Mouse (Mus musculus) MEL (cell line): ENCODE measurements around the gene Zfp689. TPM values are rescaled to one million over a fixed set of nuclear protein-coding genes. Genes with fewer than 3 reads are reported as not detected.
A peak's percentile ranks its signal among the peaks of the same experiment; 100 is the strongest.

ENCODE experiments used
- DNase-seq: peaks from one replicate; pipeline ENCODE4 v3.0.0; 2011; ENCODE audit warnings: low read depth, low spot score
- H3K27ac ChIP-seq: 2 replicates; pipeline ENCODE4 v1.5.1; 2012; ENCODE audit warnings: low read depth, mild to moderate bottlenecking, control low read depth, low read length, moderate library complexity; ENCODE audit not compliant: control insufficient read depth
- H3K27me3 ChIP-seq, 2 experiments: fragments of 150-350 bp in 1 of 2; sonication (generic) in 1 of 2; 2 replicates each; pipeline ENCODE4 v1.6.1; 2012; ENCODE audit warnings: low read length in 2 of 2, mild to moderate bottlenecking in 2 of 2, improper control_type of control experiment in 1 of 2, moderate library complexity in 1 of 2; ENCODE audit not compliant: insufficient read depth in 2 of 2, control insufficient read depth in 1 of 2
- H3K36me3 ChIP-seq, 2 experiments: 2 replicates each; pipeline ENCODE4 v1.6.1; 2012 to 2014; ENCODE audit warnings: low read length in 2 of 2, improper control_type of control experiment in 1 of 2, inconsistent platforms in 1 of 2, mild to moderate bottlenecking in 1 of 2; ENCODE audit not compliant: insufficient read depth in 2 of 2, control insufficient read depth in 1 of 2
- H3K4me1 ChIP-seq, 2 experiments: fragments of 150-350 bp in 1 of 2; sonication (generic) in 1 of 2; 2 replicates each; pipeline ENCODE4 v1.6.1; 2012; ENCODE audit warnings: low read length in 2 of 2, improper control_type of control experiment in 1 of 2, mild to moderate bottlenecking in 1 of 2; ENCODE audit not compliant: insufficient read depth in 2 of 2, control insufficient read depth in 1 of 2
- H3K4me3 ChIP-seq, 2 experiments: fragments of 150-350 bp in 1 of 2; sonication (generic) in 1 of 2; 2 replicates each; pipeline ENCODE4 v1.5.1; 2012; ENCODE audit warnings: low read depth in 2 of 2, low read length in 2 of 2, mild to moderate bottlenecking in 2 of 2, moderate library complexity in 2 of 2, control low read depth in 1 of 2, improper control_type of control experiment in 1 of 2; ENCODE audit not compliant: control insufficient read depth in 1 of 2, insufficient read depth in 1 of 2
- H3K79me2 ChIP-seq: 2 replicates; pipeline ENCODE4 v1.6.1; 2012; ENCODE audit warnings: mild to moderate bottlenecking, low read length, moderate library complexity; ENCODE audit not compliant: control insufficient read depth, poor library complexity, insufficient read depth
- H3K9ac ChIP-seq: 2 replicates; pipeline ENCODE4 v1.6.1; 2012; ENCODE audit warnings: low read depth, mild to moderate bottlenecking, control low read depth, low read length, moderate library complexity; ENCODE audit not compliant: control insufficient read depth, poor library complexity, severe bottlenecking
- H3K9me3 ChIP-seq: fragments of 150-350 bp; sonication (generic); replicated peaks from 2 replicates; pipeline ENCODE4 v1.6.1; 2012; ENCODE audit warnings: mild to moderate bottlenecking, low read length, improper control_type of control experiment, moderate library complexity; ENCODE audit not compliant: insufficient read depth
- BHLHE40 ChIP-seq: IDR thresholded peaks from 2 replicates; pipeline ENCODE4 v1.6.1; 2012; ENCODE audit warnings: low read depth, mild to moderate bottlenecking, inconsistent platforms, low read length, improper control_type of control experiment, borderline replicate concordance
- CTCF ChIP-seq, 3 experiments: IDR thresholded peaks in 2 of 3; conservative IDR thresholded peaks in 1 of 3; 2 replicates each; pipeline ENCODE4 v1.5.1; 2011 to 2012; ENCODE audit warnings: low read length in 3 of 3, low read depth in 2 of 3, mild to moderate bottlenecking in 2 of 3, improper control_type of control experiment in 1 of 3, inconsistent platforms in 1 of 3, mixed read lengths in 1 of 3, moderate library complexity in 1 of 3; ENCODE audit not compliant: control insufficient read depth in 1 of 3, insufficient read depth in 1 of 3, poor library complexity in 1 of 3, severe bottlenecking in 1 of 3
- ELF1 ChIP-seq: IDR thresholded peaks from 2 replicates; pipeline ENCODE4 v1.6.1; 2014; ENCODE audit warnings: low read depth, mild to moderate bottlenecking, inconsistent platforms, low read length, improper control_type of control experiment, moderate library complexity
- EP300 ChIP-seq, 2 experiments: IDR thresholded peaks; 2 replicates each; pipeline ENCODE4 v1.6.1; 2011; ENCODE audit warnings: improper control_type of control experiment in 2 of 2, low read length in 2 of 2, low read depth in 1 of 2, mild to moderate bottlenecking in 1 of 2
- GABPA ChIP-seq: IDR thresholded peaks from 2 replicates; pipeline ENCODE4 v1.6.1; 2012; ENCODE audit warnings: low read depth, mild to moderate bottlenecking, inconsistent platforms, low read length, improper control_type of control experiment, moderate library complexity
- HCFC1 ChIP-seq: IDR thresholded peaks from 2 replicates; pipeline ENCODE4 v1.6.1; 2012; ENCODE audit warnings: low read depth, mild to moderate bottlenecking, inconsistent platforms, low read length, improper control_type of control experiment, moderate library complexity
- JUND ChIP-seq: IDR thresholded peaks from 2 replicates; pipeline ENCODE4 v1.6.1; 2011; ENCODE audit warnings: low read depth, mild to moderate bottlenecking, improper control_type of control experiment, low read length
- KAT2A ChIP-seq: conservative IDR thresholded peaks from 2 replicates; pipeline ENCODE4 v1.6.1; 2012; ENCODE audit warnings: low read depth, low read length, improper control_type of control experiment, inconsistent platforms
- MAFK ChIP-seq: IDR thresholded peaks from 2 replicates; pipeline ENCODE4 v1.6.1; 2011; ENCODE audit warnings: low read depth, mild to moderate bottlenecking, low read length, improper control_type of control experiment, borderline replicate concordance
- MAX ChIP-seq: IDR thresholded peaks from 2 replicates; pipeline ENCODE4 v1.6.1; 2011; ENCODE audit warnings: low read length, improper control_type of control experiment
- MAZ ChIP-seq: IDR thresholded peaks from 2 replicates; pipeline ENCODE4 v1.6.1; 2012; ENCODE audit warnings: low read depth, mild to moderate bottlenecking, inconsistent platforms, low read length, improper control_type of control experiment
- MEF2A ChIP-seq: IDR thresholded peaks from 2 replicates; pipeline ENCODE4 v1.6.1; 2014; ENCODE audit warnings: low read depth, mild to moderate bottlenecking, inconsistent platforms, low read length, improper control_type of control experiment; ENCODE audit not compliant: poor library complexity, insufficient replicate concordance, severe bottlenecking; ENCODE audit errors: extremely low read depth
- MXI1 ChIP-seq: IDR thresholded peaks from 2 replicates; pipeline ENCODE4 v1.6.1; 2011; ENCODE audit warnings: mild to moderate bottlenecking, low read depth, low read length, improper control_type of control experiment
- MYB ChIP-seq: IDR thresholded peaks from 2 replicates; pipeline ENCODE4 v1.6.1; 2011; ENCODE audit warnings: mild to moderate bottlenecking, low read depth, low read length, improper control_type of control experiment
- NELFE ChIP-seq: IDR thresholded peaks from 2 replicates; pipeline ENCODE4 v1.6.1; 2011; ENCODE audit warnings: low read depth, low read length, improper control_type of control experiment
- POLR2A ChIP-seq, 2 experiments: IDR thresholded peaks; 2 replicates each; pipeline ENCODE4 v1.6.1; 2011 to 2012; ENCODE audit warnings: low read length in 2 of 2, mild to moderate bottlenecking in 2 of 2, control low read depth in 1 of 2, improper control_type of control experiment in 1 of 2, low read depth in 1 of 2, moderate library complexity in 1 of 2; ENCODE audit not compliant: control insufficient read depth in 1 of 2, insufficient read depth in 1 of 2, poor library complexity in 1 of 2
- POLR2AphosphoS2 ChIP-seq: IDR thresholded peaks from 2 replicates; pipeline ENCODE4 v1.6.1; 2011; ENCODE audit warnings: low read length, improper control_type of control experiment
- POLR2AphosphoS5 ChIP-seq: IDR thresholded peaks from 2 replicates; pipeline ENCODE4 v1.6.1; 2012; ENCODE audit warnings: low read depth, borderline replicate concordance, mild to moderate bottlenecking, inconsistent platforms, low read length, moderate library complexity, mixed read lengths
- RAD21 ChIP-seq: IDR thresholded peaks from 2 replicates; pipeline ENCODE4 v1.6.1; 2011; ENCODE audit warnings: mild to moderate bottlenecking, low read depth, low read length, improper control_type of control experiment
- SIN3A ChIP-seq: IDR thresholded peaks from 2 replicates; pipeline ENCODE4 v1.6.1; 2012; ENCODE audit warnings: low read length, improper control_type of control experiment, inconsistent platforms
- SMC3 ChIP-seq: IDR thresholded peaks from 2 replicates; pipeline ENCODE4 v1.6.1; 2011; ENCODE audit warnings: low read depth, low read length, improper control_type of control experiment
- TAL1 ChIP-seq: IDR thresholded peaks from 2 replicates; pipeline ENCODE4 v1.6.1; 2012; ENCODE audit warnings: mild to moderate bottlenecking, inconsistent platforms, low read length, moderate library complexity, mixed read lengths
- TBP ChIP-seq: IDR thresholded peaks from 2 replicates; pipeline ENCODE4 v1.8.0; 2011; ENCODE audit warnings: low read depth, low read length, improper control_type of control experiment
- TCF12 ChIP-seq: IDR thresholded peaks from 2 replicates; pipeline ENCODE4 v1.6.1; 2014; ENCODE audit warnings: low read depth, mild to moderate bottlenecking, inconsistent platforms, low read length, improper control_type of control experiment, moderate library complexity
- UBTF ChIP-seq: IDR thresholded peaks from 2 replicates; pipeline ENCODE4 v1.6.1; 2012; ENCODE audit warnings: low read depth, mild to moderate bottlenecking, inconsistent platforms, low read length, improper control_type of control experiment, moderate library complexity, borderline replicate concordance; ENCODE audit not compliant: insufficient read depth
- ZKSCAN1 ChIP-seq: IDR thresholded peaks from 2 replicates; pipeline ENCODE4 v1.6.1; 2012; ENCODE audit warnings: low read depth, mild to moderate bottlenecking, inconsistent platforms, low read length, improper control_type of control experiment, moderate library complexity
- ZMIZ1 ChIP-seq: IDR thresholded peaks from 2 replicates; pipeline ENCODE4 v1.6.1; 2012; ENCODE audit warnings: low read depth, mild to moderate bottlenecking, inconsistent platforms, low read length, improper control_type of control experiment, moderate library complexity
- ZNF384 ChIP-seq: IDR thresholded peaks from 2 replicates; pipeline ENCODE4 v1.6.1; 2012; ENCODE audit warnings: low read depth, mild to moderate bottlenecking, inconsistent platforms, low read length, improper control_type of control experiment
- polyA plus RNA-seq, 2 experiments: library from polyadenylated mRNA; stranded (reverse) in 1 of 2; unstranded in 1 of 2; fragments of >175 nt in 1 of 2; fragments of >200 nt in 1 of 2; gene quantifications; 2 replicates each; pipeline versions ENCODE4 v1.2.1 to v1.2.4; 2012; ENCODE audit warnings: low replicate concordance in 2 of 2, low read depth in 1 of 2; ENCODE audit not compliant: insufficient read length in 2 of 2, insufficient read depth in 1 of 2, missing spikeins in 1 of 2
- total RNA-seq: library from RNA; depleted of rRNA; stranded (reverse); fragments of 300-350 nt; gene quantifications from 2 replicates; pipeline ENCODE4 v1.2.3, GENCODE M21; 2012

Gene Zfp689
- total and polyA plus RNA-seq, 3 experiments: 4.9 to 7.2 TPM; not detected in 1

GRCm38 (mm10) chr7:127473705-127474104 is 24.7 kb upstream of the Zfp689 start:
- no peak overlapping the region for H3K9ac ChIP-seq
- H3K4me1 ChIP-seq: peaks cover 0 to 9% of the 10 kb centered on the region in 2 experiments; a peak in 3 of 4 replicates
- H3K27ac ChIP-seq: no peak overlapping the region
- H3K4me3 ChIP-seq: no peak overlapping the region
- peaks cover 20% of the 10 kb centered on the region for H3K79me2 ChIP-seq
- H3K9me3 ChIP-seq: no peaks in the 10 kb centered on the region
- DNase-seq: no peak
- TF ChIP-seq POLR2AphosphoS5: no peak
- no peak for TF ChIP-seq MEF2A
- TF ChIP-seq JUND: no peak
- no peak for TF ChIP-seq HCFC1
- no peak for TF ChIP-seq TAL1
- TF ChIP-seq RAD21: peak; percentile 13
- no peak for TF ChIP-seq MYB
- no peak for TF ChIP-seq ZKSCAN1
- peak; percentile 30; the same call in 1 of the 2 replicates for TF ChIP-seq SMC3
- TF ChIP-seq CTCF (IDR thresholded peaks at IDR 0.05 in 2 of 3, conservative IDR thresholded peaks at IDR 0.05 in 1 of 3; ENCODE audit: control insufficient read depth in 1 of 3, insufficient read depth in 1 of 3, low read depth in 2 of 3, low read length in 3 of 3, poor library complexity in 1 of 3, severe bottlenecking in 1 of 3): peak in 1 of 3 experiments; percentile 39; a peak in 2 of 6 replicates
- no peaks in the 10 kb centered on the region for H3K27me3 ChIP-seq
- H3K36me3 ChIP-seq: peaks cover 0 to 12% of the 10 kb centered on the region in 2 experiments

GRCm38 (mm10) chr7:127472060-127472459 is 23.1 kb upstream of the Zfp689 start:
- peak; percentile 61 for DNase-seq
- H3K4me1 ChIP-seq: peaks cover 0 to 7% of the 10 kb centered on the region in 2 experiments; a peak in 3 of 4 replicates

More at GRCm38 (mm10) chr7:127472060-127472459, 23.1 kb upstream of the Zfp689 start:
- peaks cover 19% of the 10 kb centered on the region for H3K79me2 ChIP-seq
- 0 out of 2 replicates have a peak, but pooled peaks have one; percentile 19 for TF ChIP-seq MAX
- TF ChIP-seq POLR2AphosphoS2: no peak; the same call in 1 of the 2 replicates
- TF ChIP-seq SIN3A: peak; percentile 55
- TF ChIP-seq CTCF (IDR thresholded peaks at IDR 0.05 in 2 of 3, conservative IDR thresholded peaks at IDR 0.05 in 1 of 3; ENCODE audit: control insufficient read depth in 1 of 3, insufficient read depth in 1 of 3, low read depth in 2 of 3, low read length in 3 of 3, poor library complexity in 1 of 3, severe bottlenecking in 1 of 3): no peak
- TF ChIP-seq ZKSCAN1: no peak
- no peak for TF ChIP-seq BHLHE40
- TF ChIP-seq NELFE: 0 out of 2 replicates have a peak, but pooled peaks have one; percentile 20
- TF ChIP-seq EP300 (IDR thresholded peaks at IDR 0.05; ENCODE audit: low read depth in 1 of 2, low read length in 2 of 2): no peak
- TF ChIP-seq MAZ: 0 out of 2 replicates have a peak, but pooled peaks have one; percentile 26
- no peak for TF ChIP-seq TAL1
- no peak for TF ChIP-seq MAFK
- no peak for TF ChIP-seq KAT2A
- TF ChIP-seq ZMIZ1: no peak
- TF ChIP-seq RAD21: no peak
- TF ChIP-seq UBTF: no peak
- TF ChIP-seq MXI1: peak; percentile 27; the same call in 1 of the 2 replicates
- TF ChIP-seq ZNF384: no peak
- no peak for TF ChIP-seq POLR2A (IDR thresholded peaks at IDR 0.05; ENCODE audit: control insufficient read depth in 1 of 2, insufficient read depth in 1 of 2, low read depth in 1 of 2, low read length in 2 of 2, poor library complexity in 1 of 2)
- no peak for TF ChIP-seq TBP
- TF ChIP-seq JUND: no peak
- no peak for TF ChIP-seq TCF12
- TF ChIP-seq GABPA: no peak
- no peak for TF ChIP-seq ELF1
- peak overlapping the region; percentile 97 for H3K27ac ChIP-seq
- H3K36me3 ChIP-seq: peaks cover 0 to 11% of the 10 kb centered on the region in 2 experiments
- H3K9ac ChIP-seq: peak overlapping the region; percentile 86
- H3K27me3 ChIP-seq: no peaks in the 10 kb centered on the region
- no peaks in the 10 kb centered on the region for H3K9me3 ChIP-seq
- H3K4me3 ChIP-seq: peak overlapping the region; percentile 79 to 80
